Mouse (Mus musculus) liver, adult 2 months (tissue): Measurements from ENCODE around the gene Gm20388.

Experiments used
- CTCF ChIP-seq: fragments of 200-500 bp; IDR thresholded peaks from 2 replicates; pipeline ENCODE4 v1.5.1; 2011; ENCODE audit warnings: low read depth, low read length, control low read depth
- POLR2A ChIP-seq: fragments of 200-500 bp; IDR thresholded peaks from 2 replicates; pipeline ENCODE4 v1.6.1; 2011; ENCODE audit warnings: low read length, control low read depth; ENCODE audit not compliant: insufficient read depth; ENCODE audit errors: extremely low read depth

- peak; percentile 95 for TF ChIP-seq POLR2A
- TF ChIP-seq CTCF, result no peak
Measured at GRCm38 (mm10) chr8:121578676-121579451, 1668.2 kb downstream of the Gm20388 start, which contains the start of gene Fbxo31.
